13 mouse cellular contexts compared by ENCODE assay signal in genomic region chr3:79500279-79500678, GRCm38 (mm10).
DNase-seq lines count a peak whose midpoint lies in the region; ATAC-seq and TF ChIP-seq lines count a peak whose summit lies in the region.
"Had no signal": no experiment of that assay in that cellular context is flagged by ENCODE, and none has a peak within 500 bp of the region (broad histone marks: within the 10 kb centered on the region; RNA-seq: fewer than 3 reads in every experiment).

No protein-coding gene starts in this region.

- H3K4me1 ChIP-seq in midbrain, embryonic 12.5 days: peaks cover 6% of the 10 kb centered on the region; the same call in 1 of the 2 replicates
- H3K4me1 ChIP-seq in midbrain, embryonic 13.5 days (replicated peaks): no peaks in the 10 kb centered on the region
- no peaks in the 10 kb centered on the region for H3K4me1 ChIP-seq in hindbrain, postnatal 0 days (ENCODE audit: insufficient read depth, low read length)
- H3K4me1 ChIP-seq in cerebellum, adult 2 months (ENCODE audit: control insufficient read depth, insufficient read depth, low read length): no peaks in the 10 kb centered on the region
- H3K4me1 ChIP-seq: limb, embryonic 12.5 days had no signal

- H3K4me3 ChIP-seq in midbrain, embryonic 12.5 days: no peak overlapping the region
- no peak overlapping the region for H3K4me3 ChIP-seq in midbrain, embryonic 13.5 days (replicated peaks)
- H3K4me3 ChIP-seq in hindbrain, postnatal 0 days (ENCODE audit: low read length): no peak overlapping the region
- no peak overlapping the region for H3K4me3 ChIP-seq in cerebellum, adult 2 months (replicated peaks; ENCODE audit: insufficient read depth, low read depth, low read length)
- H3K4me3 ChIP-seq: erythroblast, embryonic 14.5 days; limb, embryonic 12.5 days; megakaryocyte, embryonic 14.5 days had no signal

- 35% methylated on average over 10 of the region's 10 CpGs for WGBS in midbrain, embryonic 12.5 days
- 23% methylated on average over 10 of the region's 10 CpGs for WGBS in midbrain, embryonic 13.5 days
- 34% methylated on average over 10 of the region's 10 CpGs for WGBS in hindbrain, postnatal 0 days
- 44% methylated on average over 10 of the region's 10 CpGs for WGBS in cerebellum, adult 2 months

- DNase-seq in embryo, embryonic 10 days (ENCODE audit: low spot score): peak; percentile 61
- DNase-seq in embryo, embryonic 11 days: no peak
- peak; percentile 9 for DNase-seq in hindbrain, postnatal 0 days (ENCODE audit: low spot score)
- peak; percentile 73 for DNase-seq in retina, postnatal 1 day
- no peak for DNase-seq in MN1 (ENCODE audit: low spot score)
- DNase-seq in cerebellum, adult 2 months: no peak
- DNase-seq: adrenal gland, adult 8-10 months; cerebellum, adult 8-10 months had no signal

- no peaks in the 10 kb centered on the region for H3K27me3 ChIP-seq in midbrain, embryonic 12.5 days
- H3K27me3 ChIP-seq in midbrain, embryonic 13.5 days: no peaks in the 10 kb centered on the region
- H3K27me3 ChIP-seq in hindbrain, postnatal 0 days (ENCODE audit: insufficient read depth, low read length): no peaks in the 10 kb centered on the region
- no peaks in the 10 kb centered on the region for H3K27me3 ChIP-seq in cerebellum, adult 2 months (ENCODE audit: control insufficient read depth, insufficient read depth, low read length)
- H3K27me3 ChIP-seq: limb, embryonic 12.5 days; megakaryocyte, embryonic 14.5 days had no signal

- peaks cover 7% of the 10 kb centered on the region; the same call in 1 of the 2 replicates for H3K36me3 ChIP-seq in midbrain, embryonic 12.5 days
- H3K36me3 ChIP-seq in midbrain, embryonic 13.5 days: peaks cover 26% of the 10 kb centered on the region
- no peaks in the 10 kb centered on the region; the same call in 1 of the 2 replicates for H3K36me3 ChIP-seq in hindbrain, postnatal 0 days (ENCODE audit: insufficient read depth, low read length)

- H3K27ac ChIP-seq in midbrain, embryonic 12.5 days (replicated peaks): no peak overlapping the region
- H3K27ac ChIP-seq in midbrain, embryonic 13.5 days: no peak overlapping the region
- no peak overlapping the region for H3K27ac ChIP-seq in hindbrain, postnatal 0 days
- H3K27ac ChIP-seq in cerebellum, adult 2 months (ENCODE audit: insufficient read depth, low read length): no peak overlapping the region
- H3K27ac ChIP-seq: limb, embryonic 12.5 days had no signal

- no peaks in the 10 kb centered on the region for H3K9me3 ChIP-seq in midbrain, embryonic 12.5 days
- H3K9me3 ChIP-seq in midbrain, embryonic 13.5 days: no peaks in the 10 kb centered on the region
- H3K9me3 ChIP-seq in hindbrain, postnatal 0 days (ENCODE audit: low read length): no peaks in the 10 kb centered on the region
- H3K9me3 ChIP-seq: megakaryocyte, embryonic 14.5 days had no signal

- no peak overlapping the region for H3K9ac ChIP-seq in midbrain, embryonic 12.5 days (replicated peaks)
- H3K9ac ChIP-seq in midbrain, embryonic 13.5 days (replicated peaks): no peak overlapping the region
- H3K9ac ChIP-seq in hindbrain, postnatal 0 days (replicated peaks; ENCODE audit: low read length): no peak overlapping the region
- H3K9ac ChIP-seq: limb, embryonic 12.5 days had no signal

- TF ChIP-seq CTCF in hindbrain, postnatal 0 days (IDR thresholded peaks at IDR 0.05; ENCODE audit: low read depth): no peak
- TF ChIP-seq CTCF in cerebellum, adult 2 months (IDR thresholded peaks at IDR 0.05; ENCODE audit: borderline replicate concordance, insufficient read depth, low read depth, low read length): no peak

- peak; percentile 47 for ATAC-seq in midbrain, embryonic 12.5 days (ENCODE audit: low FRiP score, low read depth)
- ATAC-seq in midbrain, embryonic 13.5 days: no peak; the same call in 1 of the 2 replicates
- ATAC-seq in hindbrain, postnatal 0 days: no peak

- H3K4me2 ChIP-seq in midbrain, embryonic 12.5 days (replicated peaks): no peak overlapping the region
- no peak overlapping the region for H3K4me2 ChIP-seq in midbrain, embryonic 13.5 days (replicated peaks)
- H3K4me2 ChIP-seq in hindbrain, postnatal 0 days (ENCODE audit: low read depth, low read length): no peak overlapping the region
- H3K4me2 ChIP-seq: limb, embryonic 12.5 days had no signal

- no peak for TF ChIP-seq POLR2A in cerebellum, adult 2 months (IDR thresholded peaks at IDR 0.05; ENCODE audit: borderline replicate concordance, insufficient read depth, low read length)

Comparison
In these comparisons a context has a peak if more than half of its experiments do, and no peak if none do; other contexts are left out.
1. DNase-seq: peak in embryo, embryonic 10 days (single experiment), hindbrain, postnatal 0 days (single experiment) and retina, postnatal 1 day (single experiment); none in embryo, embryonic 11 days (single experiment), MN1 (single experiment) and cerebellum, adult 2 months (0 of 2).